Mouse (Mus musculus): ENCODE measurements around the gene Hspb1. TPM values are rescaled to one million over a fixed set of nuclear protein-coding genes. Genes with fewer than 3 reads are reported as not detected.

Gene Hspb1
- total and polyA plus RNA-seq, 3 experiments, result 1.1 to 3.6 (median 2.6) TPM

DNA sequence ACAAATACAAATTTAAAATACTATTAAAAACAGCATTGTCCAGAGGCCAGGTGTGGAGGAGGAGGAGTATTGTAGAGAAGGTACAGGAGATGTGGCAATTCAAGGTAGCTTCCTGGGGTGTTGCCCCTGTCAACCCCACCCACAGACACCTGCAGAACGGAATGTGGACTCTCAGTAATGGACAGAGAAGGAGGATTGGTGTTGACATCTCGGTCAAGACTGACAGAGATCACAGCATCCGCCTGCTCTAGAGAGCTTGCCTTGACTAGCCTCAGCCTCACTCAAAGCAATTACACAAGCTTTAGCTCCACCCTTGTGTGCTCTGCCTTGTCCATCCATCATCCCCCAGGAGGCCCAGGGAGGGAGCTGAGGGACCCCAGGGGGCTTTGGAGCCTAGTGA is 3.2 kb downstream of the Hspb1 start:
- H3K9ac ChIP-seq (ENCODE audit: insufficient read depth, low read depth), result no peak overlapping the region
- H3K27ac ChIP-seq (ENCODE audit: insufficient read depth, low read depth), result no peak overlapping the region
- no peak for DNase-seq (ENCODE audit: extremely low read depth)
- peaks cover 14% of the 10 kb centered on the region for H3K27me3 ChIP-seq (replicated peaks)
- H3K36me3 ChIP-seq (replicated peaks in 1 of 2; ENCODE audit: control insufficient read depth in 1 of 2, insufficient read depth in 1 of 2, low read length in 1 of 2), result no peaks in the 10 kb centered on the region
- H3K4me3 ChIP-seq (replicated peaks in 1 of 3; ENCODE audit: low read depth in 2 of 3, low read length in 2 of 3, poor library complexity in 1 of 3), result no peak overlapping the region
- in situ Hi-C loops (cut with MboI; ENCODE audit: low pct_ligation_motif_present, low pct_unique_long_range_greater_than_20kb, low sequenced_read_pairs), result loop anchor here (10.0 kb wide), 1 partner anchor 154 kb away; no protein-coding TSS in a partner anchor
- peaks cover 3 to 14% of the 10 kb centered on the region in 2 experiments for H3K4me1 ChIP-seq (ENCODE audit: control insufficient read depth in 1 of 2, insufficient read depth in 2 of 2)
- H3K9me3 ChIP-seq (replicated peaks; ENCODE audit: low read length), result no peaks in the 10 kb centered on the region
- H3K79me2 ChIP-seq (replicated peaks; ENCODE audit: control insufficient read depth, extremely low read depth, insufficient read depth, poor library complexity, severe bottlenecking), result no peaks in the 10 kb centered on the region
- dilution Hi-C loops (cut with MboI; ENCODE audit: extremely low pct_ligation_motif_present, extremely low pct_unique_long_range_greater_than_20kb, low sequenced_read_pairs), result no loop called here
- no peak overlapping the region for H3K4me2 ChIP-seq (ENCODE audit: insufficient read depth, low read depth, poor library complexity, severe bottlenecking)
- TF ChIP-seq MEF2A (IDR thresholded peaks at IDR 0.05; ENCODE audit: borderline replicate concordance, low read depth, low read length), result no peak
- TF ChIP-seq POLR2A (IDR thresholded peaks at IDR 0.05; ENCODE audit: low read depth, low read length), result no peak
- no peak for TF ChIP-seq TCF12 (IDR thresholded peaks at IDR 0.05; ENCODE audit: low read depth, low read length)
- no peak for TF ChIP-seq ETS1 (conservative IDR thresholded peaks at IDR 0.05; ENCODE audit: low read depth, low read length)
- TF ChIP-seq IRF4 (IDR thresholded peaks at IDR 0.05; ENCODE audit: low read depth, low read length), result no peak

DNA sequence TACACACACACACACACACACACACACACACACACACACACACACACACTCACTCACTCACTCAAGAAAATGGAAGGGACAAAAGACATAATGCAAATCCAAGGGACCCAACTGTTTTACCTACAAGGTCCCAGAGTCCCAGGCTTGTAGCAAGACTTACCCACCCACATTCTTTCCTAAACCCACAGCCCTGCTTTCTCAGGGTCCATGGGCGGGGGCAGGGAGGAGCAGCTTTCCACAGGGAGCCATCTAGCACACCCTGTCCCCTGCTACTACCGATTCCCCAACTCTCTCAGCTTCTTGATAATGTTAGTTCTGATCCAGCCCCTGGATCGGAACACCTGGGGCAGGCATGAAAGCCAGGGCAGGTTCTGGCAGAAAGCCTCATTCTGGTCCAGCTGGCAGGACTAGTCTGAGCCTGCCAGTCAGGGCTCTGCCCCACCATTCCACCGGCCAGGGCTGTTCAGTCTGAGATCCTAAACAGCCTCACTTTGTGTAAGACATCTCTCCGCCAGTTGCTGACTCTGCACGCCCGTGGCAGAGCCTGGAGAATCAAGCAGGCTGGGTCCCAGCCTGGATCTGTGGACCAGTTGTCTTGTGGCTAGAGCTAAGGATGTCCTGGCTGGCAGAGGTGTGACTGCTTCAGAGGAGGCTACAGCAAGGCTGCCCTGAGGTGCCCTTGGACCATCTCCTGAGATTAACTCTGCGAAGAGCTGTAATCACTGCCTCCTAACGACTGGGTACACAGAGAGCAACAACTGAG is 5.1 kb downstream of the Hspb1 start:
- dilution Hi-C loops (cut with MboI; ENCODE audit: extremely low pct_ligation_motif_present, extremely low pct_unique_long_range_greater_than_20kb, low sequenced_read_pairs) (no loop called here), in situ Hi-C loops (cut with MboI; ENCODE audit: low pct_ligation_motif_present, low pct_unique_long_range_greater_than_20kb, low sequenced_read_pairs) (loop anchor here (10.0 kb wide), 1 partner anchor 152 kb away; no protein-coding TSS in a partner anchor)

DNA sequence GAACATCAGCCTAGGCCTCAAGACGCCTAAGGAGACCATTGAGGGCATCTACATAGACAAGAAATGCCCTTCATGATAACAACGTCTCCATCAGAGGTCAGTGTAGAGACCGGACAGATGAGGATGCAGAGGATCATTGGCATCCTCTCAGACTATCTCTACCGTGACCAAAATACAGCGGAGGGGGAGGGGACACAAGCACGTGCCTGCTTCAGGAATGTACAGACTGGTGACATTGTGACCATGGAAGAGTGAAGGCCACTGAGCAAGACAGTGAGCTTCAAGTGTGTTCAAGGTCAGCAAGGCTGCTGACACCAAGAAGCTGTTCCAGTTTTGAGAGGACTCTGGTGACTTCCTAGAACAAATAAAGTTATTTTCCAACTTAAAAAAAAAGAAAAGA is 7.2 kb downstream of the Hspb1 start:
- no peak overlapping the region for H3K9ac ChIP-seq (ENCODE audit: insufficient read depth, low read depth)
- no peak overlapping the region for H3K4me3 ChIP-seq (replicated peaks in 1 of 3; ENCODE audit: low read depth in 2 of 3, low read length in 2 of 3, poor library complexity in 1 of 3)
- H3K79me2 ChIP-seq (replicated peaks; ENCODE audit: control insufficient read depth, extremely low read depth, insufficient read depth, poor library complexity, severe bottlenecking), result no peaks in the 10 kb centered on the region
- DNase-seq (ENCODE audit: extremely low read depth), result no peak
- H3K9me3 ChIP-seq (replicated peaks; ENCODE audit: low read length), result no peaks in the 10 kb centered on the region
- H3K27me3 ChIP-seq (replicated peaks), result peaks cover 4% of the 10 kb centered on the region
- H3K4me2 ChIP-seq (ENCODE audit: insufficient read depth, low read depth, poor library complexity, severe bottlenecking), result no peak overlapping the region
- H3K36me3 ChIP-seq (replicated peaks in 1 of 2; ENCODE audit: control insufficient read depth in 1 of 2, insufficient read depth in 1 of 2, low read length in 1 of 2), result no peaks in the 10 kb centered on the region
- no peak overlapping the region for H3K27ac ChIP-seq (ENCODE audit: insufficient read depth, low read depth)
- dilution Hi-C loops (cut with MboI; ENCODE audit: extremely low pct_ligation_motif_present, extremely low pct_unique_long_range_greater_than_20kb, low sequenced_read_pairs) (no loop called here), in situ Hi-C loops (cut with MboI; ENCODE audit: low pct_ligation_motif_present, low pct_unique_long_range_greater_than_20kb, low sequenced_read_pairs) (loop anchor here (10.0 kb wide), 1 partner anchor 150 kb away; no protein-coding TSS in a partner anchor)
- H3K4me1 ChIP-seq (ENCODE audit: control insufficient read depth in 1 of 2, insufficient read depth in 2 of 2), result peaks cover 3 to 14% of the 10 kb centered on the region in 2 experiments
- TF ChIP-seq ETS1 (conservative IDR thresholded peaks at IDR 0.05; ENCODE audit: low read depth, low read length), result no peak
- peak; percentile 45 for TF ChIP-seq BHLHE40 (IDR thresholded peaks at IDR 0.05; ENCODE audit: low read depth, low read length)
- no peak for TF ChIP-seq UBTF (IDR thresholded peaks at IDR 0.05; ENCODE audit: low read depth, low read length)

More for the DNA sequence above, 5.1 kb downstream of the Hspb1 start:
- TF ChIP-seq UBTF (IDR thresholded peaks at IDR 0.05; ENCODE audit: low read depth, low read length), result no peak
- TF ChIP-seq MYC (IDR thresholded peaks at IDR 0.05; ENCODE audit: low read depth, low read length), result no peak
- TF ChIP-seq CHD1 (IDR thresholded peaks at IDR 0.05; ENCODE audit: low read depth, low read length), result no peak
- TF ChIP-seq USF1 (IDR thresholded peaks at IDR 0.05; ENCODE audit: low read depth, low read length), result no peak
- TF ChIP-seq ETS1 (conservative IDR thresholded peaks at IDR 0.05; ENCODE audit: low read depth, low read length), result no peak
- no peak for TF ChIP-seq MEF2A (IDR thresholded peaks at IDR 0.05; ENCODE audit: borderline replicate concordance, low read depth, low read length)
- no peak for TF ChIP-seq CTCF (conservative IDR thresholded peaks at IDR 0.05 in 1 of 2, IDR thresholded peaks at IDR 0.05 in 1 of 2; ENCODE audit: low read depth in 2 of 2, low read length in 2 of 2)
- no peak for TF ChIP-seq HCFC1 (IDR thresholded peaks at IDR 0.05; ENCODE audit: low read depth, low read length)
- TF ChIP-seq JUND (conservative IDR thresholded peaks at IDR 0.05; ENCODE audit: low read depth, low read length), result no peak
- TF ChIP-seq ZKSCAN1 (IDR thresholded peaks at IDR 0.05; ENCODE audit: borderline replicate concordance, low read depth, low read length), result no peak
- TF ChIP-seq BHLHE40 (IDR thresholded peaks at IDR 0.05; ENCODE audit: low read depth, low read length), result no peak
- Histone ChIP-seq H3K79me2 (replicated peaks; ENCODE audit: control insufficient read depth, extremely low read depth, insufficient read depth, poor library complexity, severe bottlenecking) (no peaks in the 10 kb centered on the region), H3K4me3 (replicated peaks in 1 of 3; ENCODE audit: low read depth in 2 of 3, low read length in 2 of 3, poor library complexity in 1 of 3) (no peak overlapping the region), H3K9ac (ENCODE audit: insufficient read depth, low read depth) (no peak overlapping the region), H3K9me3 (replicated peaks; ENCODE audit: low read length) (no peaks in the 10 kb centered on the region), H3K4me2 (ENCODE audit: insufficient read depth, low read depth, poor library complexity, severe bottlenecking) (no peak overlapping the region), H3K36me3 (replicated peaks in 1 of 2; ENCODE audit: control insufficient read depth in 1 of 2, insufficient read depth in 1 of 2, low read length in 1 of 2) (no peaks in the 10 kb centered on the region), H3K27ac (ENCODE audit: insufficient read depth, low read depth) (no peak overlapping the region), H3K27me3 (replicated peaks) (peaks cover 10% of the 10 kb centered on the region), H3K4me1 (ENCODE audit: control insufficient read depth in 1 of 2, insufficient read depth in 2 of 2) (peaks cover 3 to 14% of the 10 kb centered on the region in 2 experiments)
- DNase-seq (ENCODE audit: extremely low read depth), result no peak

Data from CH12.LX (cell line).